Mouse (Mus musculus): ENCODE results near the gene B830017H08Rik. TPM values are rescaled to one million over a fixed set of nuclear protein-coding genes. Genes with fewer than 3 reads are reported as not detected.
A peak's percentile ranks its signal among the peaks of the same experiment; 100 is the strongest.

Gene B830017H08Rik
- polyA plus RNA-seq, 1 experiment from 2014 or later, result not detected

DNA sequence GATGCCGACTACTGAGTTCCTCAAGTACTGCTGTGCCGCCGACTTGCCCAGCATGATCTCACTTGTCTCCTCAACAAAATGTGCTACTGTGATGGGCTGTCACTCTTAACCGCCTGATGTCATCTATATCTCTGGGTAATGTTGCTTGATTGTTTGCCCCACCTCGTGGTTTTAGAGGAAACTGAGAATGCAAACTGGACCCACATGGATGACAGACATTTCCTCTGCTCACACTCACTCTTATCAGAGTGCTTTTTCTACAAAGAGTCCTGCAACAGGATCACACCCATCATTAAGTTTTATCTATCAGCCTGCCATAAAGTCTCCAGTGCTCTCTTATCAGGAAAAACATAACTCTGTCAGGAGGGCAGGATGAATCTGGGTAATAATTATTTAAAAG, 38.3 kb downstream of the B830017H08Rik start:
- no peaks in the 10 kb centered on the region for H3K4me1 ChIP-seq (ENCODE audit: control insufficient read depth, insufficient read depth, low read length)
- 77% methylated on average over 5 of the region's 5 CpGs for WGBS
- ATAC-seq (ENCODE audit: insufficient number of reproducible peaks, insufficient read depth, low FRiP score, low read depth), result no peak
- peaks cover 32% of the 10 kb centered on the region for H3K36me3 ChIP-seq (ENCODE audit: control insufficient read depth, insufficient read depth, low read length)
- no peak overlapping the region for H3K4me2 ChIP-seq (replicated peaks; ENCODE audit: low read depth, low read length)
- no peak overlapping the region for H3K27ac ChIP-seq (ENCODE audit: low read length)
- no peak overlapping the region for H3K9ac ChIP-seq (replicated peaks; ENCODE audit: low read depth, low read length)
- H3K27me3 ChIP-seq (ENCODE audit: control insufficient read depth, insufficient read depth, low read length), result no peaks in the 10 kb centered on the region
- H3K9me3 ChIP-seq (ENCODE audit: control insufficient read depth, low read depth, low read length), result no peaks in the 10 kb centered on the region
- H3K4me3 ChIP-seq (ENCODE audit: low read depth, low read length), result no peak overlapping the region

DNA sequence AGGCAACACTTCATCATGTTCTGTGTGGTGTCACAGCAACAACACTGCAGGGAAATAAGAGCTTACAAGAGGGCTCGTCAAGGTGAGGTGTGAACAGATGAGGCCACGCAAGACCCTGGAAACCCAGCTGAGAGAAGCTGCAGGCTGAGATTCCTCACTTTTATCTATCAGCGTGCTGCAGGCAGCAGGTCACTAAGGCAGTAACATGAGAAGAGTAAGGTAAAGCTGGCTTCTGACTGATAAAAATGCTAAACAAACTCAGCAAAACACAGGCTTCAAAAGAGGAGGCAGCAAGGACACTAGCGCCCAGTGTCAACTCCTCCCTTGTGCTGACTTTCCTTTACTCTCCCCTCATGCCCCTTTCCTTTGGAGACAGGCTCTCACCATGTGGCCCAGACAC, 40.1 kb downstream of the B830017H08Rik start:
- Histone ChIP-seq H3K4me3 (ENCODE audit: low read depth, low read length) (no peak overlapping the region), H3K36me3 (ENCODE audit: control insufficient read depth, insufficient read depth, low read length) (peaks cover 32% of the 10 kb centered on the region), H3K4me2 (replicated peaks; ENCODE audit: low read depth, low read length) (no peak overlapping the region), H3K27ac (ENCODE audit: low read length) (no peak overlapping the region), H3K9ac (replicated peaks; ENCODE audit: low read depth, low read length) (no peak overlapping the region), H3K27me3 (ENCODE audit: control insufficient read depth, insufficient read depth, low read length) (no peaks in the 10 kb centered on the region), H3K9me3 (ENCODE audit: control insufficient read depth, low read depth, low read length) (no peaks in the 10 kb centered on the region), H3K4me1 (ENCODE audit: control insufficient read depth, insufficient read depth, low read length) (no peaks in the 10 kb centered on the region)
- 40% methylated on average over 4 of the region's 4 CpGs for WGBS
- no peak for ATAC-seq (ENCODE audit: insufficient number of reproducible peaks, insufficient read depth, low FRiP score, low read depth)

DNA sequence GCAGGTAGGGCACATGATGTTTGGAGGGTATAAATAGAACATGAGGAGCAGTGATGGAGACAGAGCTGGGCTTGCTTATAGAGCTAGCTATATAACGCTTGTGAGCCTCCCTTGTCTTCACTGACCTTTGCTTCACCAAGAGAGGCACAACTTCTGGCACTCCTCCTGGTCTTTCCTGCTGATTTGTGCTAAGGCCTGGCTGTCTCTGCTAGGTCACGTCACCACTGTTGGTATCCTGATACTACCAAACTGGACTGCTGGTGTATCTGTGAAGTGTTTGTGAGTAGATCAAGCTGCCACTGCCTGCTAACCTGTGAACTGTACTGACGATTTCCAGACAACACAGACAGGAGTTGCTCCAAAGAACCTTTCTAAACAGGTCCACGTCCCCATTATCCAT, 42.3 kb downstream of the B830017H08Rik start:
- Histone ChIP-seq H3K4me2 (replicated peaks; ENCODE audit: low read depth, low read length) (no peak overlapping the region), H3K4me1 (ENCODE audit: control insufficient read depth, insufficient read depth, low read length) (no peaks in the 10 kb centered on the region), H3K9me3 (ENCODE audit: control insufficient read depth, low read depth, low read length) (no peaks in the 10 kb centered on the region), H3K27ac (ENCODE audit: low read length) (no peak overlapping the region), H3K9ac (replicated peaks; ENCODE audit: low read depth, low read length) (no peak overlapping the region), H3K4me3 (ENCODE audit: low read depth, low read length) (no peak overlapping the region), H3K36me3 (ENCODE audit: control insufficient read depth, insufficient read depth, low read length) (peaks cover 23% of the 10 kb centered on the region), H3K27me3 (ENCODE audit: control insufficient read depth, insufficient read depth, low read length) (no peaks in the 10 kb centered on the region)
- WGBS, result 81% methylated on average over 4 of the region's 4 CpGs
- no peak for ATAC-seq (ENCODE audit: insufficient number of reproducible peaks, insufficient read depth, low FRiP score, low read depth)

DNA sequence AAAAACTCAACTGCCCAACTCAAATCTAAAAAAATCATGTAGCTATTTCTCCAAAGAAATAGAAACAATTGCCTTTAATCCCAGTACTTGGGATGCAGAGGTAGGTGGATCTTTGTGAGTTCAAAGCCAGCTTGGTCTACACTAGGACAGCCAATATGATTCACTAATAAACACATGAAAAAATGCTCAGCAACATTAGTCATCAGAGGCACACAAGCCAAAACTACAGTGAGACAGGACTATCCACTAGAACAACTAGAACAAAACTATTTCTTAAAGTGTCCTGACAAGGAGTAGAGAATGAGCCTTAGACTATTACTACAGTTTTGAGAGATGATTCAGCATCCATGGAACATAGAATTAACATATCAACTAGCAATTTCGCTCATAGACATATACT, 43.2 kb downstream of the B830017H08Rik start:
- Histone ChIP-seq H3K4me1 (ENCODE audit: control insufficient read depth, insufficient read depth, low read length) (no peaks in the 10 kb centered on the region), H3K27ac (ENCODE audit: low read length) (no peak overlapping the region), H3K9ac (replicated peaks; ENCODE audit: low read depth, low read length) (no peak overlapping the region), H3K36me3 (ENCODE audit: control insufficient read depth, insufficient read depth, low read length) (peaks cover 15% of the 10 kb centered on the region), H3K27me3 (ENCODE audit: control insufficient read depth, insufficient read depth, low read length) (no peaks in the 10 kb centered on the region), H3K4me2 (replicated peaks; ENCODE audit: low read depth, low read length) (no peak overlapping the region), H3K9me3 (ENCODE audit: control insufficient read depth, low read depth, low read length) (no peaks in the 10 kb centered on the region), H3K4me3 (ENCODE audit: low read depth, low read length) (no peak overlapping the region)
- WGBS, result 97% methylated on average over 1 of the region's 1 CpGs
- ATAC-seq (ENCODE audit: insufficient number of reproducible peaks, insufficient read depth, low FRiP score, low read depth), result no peak

DNA sequence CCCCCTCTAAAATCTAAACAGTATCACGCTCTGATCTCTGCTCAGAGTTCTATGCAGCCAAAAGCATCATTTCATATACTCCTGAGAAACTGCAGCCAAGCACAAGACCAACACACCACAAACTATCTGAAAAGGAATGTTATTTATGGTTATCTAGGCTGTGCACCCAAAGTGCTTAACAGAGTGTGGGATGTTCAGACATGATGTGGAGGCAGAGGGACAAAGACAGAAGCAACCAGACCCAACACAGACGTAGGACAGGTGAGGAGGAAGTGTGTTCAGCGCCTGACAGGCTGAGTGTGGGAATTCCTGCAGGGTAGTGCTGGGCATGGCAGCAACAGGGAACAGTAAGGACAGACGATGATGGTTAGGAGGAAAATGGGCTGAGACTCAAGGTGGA, 46.6 kb downstream of the B830017H08Rik start:
- Histone ChIP-seq H3K4me2 (replicated peaks; ENCODE audit: low read depth, low read length) (no peak overlapping the region), H3K9me3 (ENCODE audit: control insufficient read depth, low read depth, low read length) (no peaks in the 10 kb centered on the region), H3K36me3 (ENCODE audit: control insufficient read depth, insufficient read depth, low read length) (no peaks in the 10 kb centered on the region; the same call in 1 of the 2 replicates), H3K4me3 (ENCODE audit: low read depth, low read length) (no peak overlapping the region), H3K4me1 (ENCODE audit: control insufficient read depth, insufficient read depth, low read length) (no peaks in the 10 kb centered on the region), H3K27me3 (ENCODE audit: control insufficient read depth, insufficient read depth, low read length) (no peaks in the 10 kb centered on the region), H3K9ac (replicated peaks; ENCODE audit: low read depth, low read length) (no peak overlapping the region), H3K27ac (ENCODE audit: low read length) (no peak overlapping the region)
- WGBS, result 81% methylated on average over 4 of the region's 4 CpGs
- ATAC-seq (ENCODE audit: insufficient number of reproducible peaks, insufficient read depth, low FRiP score, low read depth), result no peak

DNA sequence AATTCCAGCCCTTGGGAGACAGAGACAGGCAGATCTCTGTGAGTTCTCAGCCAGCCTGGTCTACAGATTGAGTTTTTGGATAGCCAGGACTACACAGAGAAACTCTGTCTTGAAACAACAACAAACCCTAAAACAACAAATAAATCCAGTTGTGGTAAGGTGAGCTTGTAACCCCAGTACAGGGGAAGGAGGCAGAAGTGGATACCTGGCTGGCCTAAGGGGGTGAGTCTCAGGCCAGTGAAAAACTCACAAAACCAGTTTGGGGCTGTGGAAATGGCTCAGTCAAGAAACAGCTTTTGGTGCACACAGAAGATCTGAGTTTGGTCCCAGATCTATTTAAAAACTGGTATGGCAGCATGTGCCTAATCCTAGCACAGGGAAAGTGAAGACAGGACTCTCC, 49.3 kb downstream of the B830017H08Rik start:
- no peaks in the 10 kb centered on the region for H3K4me1 ChIP-seq (ENCODE audit: control insufficient read depth, insufficient read depth, low read length)
- H3K9me3 ChIP-seq (ENCODE audit: control insufficient read depth, low read depth, low read length), result no peaks in the 10 kb centered on the region
- H3K4me2 ChIP-seq (replicated peaks; ENCODE audit: low read depth, low read length), result no peak overlapping the region
- H3K4me3 ChIP-seq (ENCODE audit: low read depth, low read length), result no peak overlapping the region
- no peak for ATAC-seq (ENCODE audit: insufficient number of reproducible peaks, insufficient read depth, low FRiP score, low read depth)
- H3K36me3 ChIP-seq (ENCODE audit: control insufficient read depth, insufficient read depth, low read length), result no peaks in the 10 kb centered on the region; the same call in 1 of the 2 replicates
- H3K27me3 ChIP-seq (ENCODE audit: control insufficient read depth, insufficient read depth, low read length), result no peaks in the 10 kb centered on the region
- H3K27ac ChIP-seq (ENCODE audit: low read length), result 0 out of 2 replicates have a peak overlapping the region, but pooled peaks have one; percentile 23
- no peak overlapping the region for H3K9ac ChIP-seq (replicated peaks; ENCODE audit: low read depth, low read length)

DNA sequence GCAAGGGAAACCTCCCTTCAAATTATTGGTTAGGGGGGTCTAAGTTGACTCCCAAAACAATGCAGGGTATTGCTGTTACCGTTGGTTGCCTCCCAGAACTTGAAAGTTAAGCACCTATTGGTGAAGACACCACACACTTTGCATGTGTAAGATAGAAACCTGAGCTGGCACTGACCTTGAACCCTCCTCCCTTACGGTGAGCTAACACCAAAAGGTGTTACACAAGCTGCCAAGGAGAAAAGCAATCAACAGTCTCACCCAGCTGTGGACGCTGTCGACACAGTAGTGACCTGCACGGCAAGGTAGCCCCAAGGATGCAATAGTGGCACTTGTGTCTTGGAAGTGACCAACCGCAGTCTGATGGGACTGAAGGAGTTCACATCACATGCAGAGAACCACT, 51.2 kb downstream of the B830017H08Rik start:
- no peak for ATAC-seq (ENCODE audit: insufficient number of reproducible peaks, insufficient read depth, low FRiP score, low read depth)
- H3K4me3 ChIP-seq (ENCODE audit: low read depth, low read length), result no peak overlapping the region
- H3K27me3 ChIP-seq (ENCODE audit: control insufficient read depth, insufficient read depth, low read length), result no peaks in the 10 kb centered on the region
- WGBS, result 68% methylated on average over 6 of the region's 6 CpGs
- no peak overlapping the region for H3K4me2 ChIP-seq (replicated peaks; ENCODE audit: low read depth, low read length)
- no peaks in the 10 kb centered on the region for H3K9me3 ChIP-seq (ENCODE audit: control insufficient read depth, low read depth, low read length)
- no peak overlapping the region for H3K27ac ChIP-seq (ENCODE audit: low read length)
- no peaks in the 10 kb centered on the region; the same call in 1 of the 2 replicates for H3K36me3 ChIP-seq (ENCODE audit: control insufficient read depth, insufficient read depth, low read length)
- H3K4me1 ChIP-seq (ENCODE audit: control insufficient read depth, insufficient read depth, low read length), result no peaks in the 10 kb centered on the region
- H3K9ac ChIP-seq (replicated peaks; ENCODE audit: low read depth, low read length), result no peak overlapping the region

Other genes with a start within 250 kb of the B830017H08Rik start
- 13.0 and 15.2 TPM in 2 replicates for gene Slc7a4, start 249.9 kb upstream of the B830017H08Rik start, polyA plus RNA-seq (2014; fragmentation: Nextera tagmentation; extraction: Ambion mirVana)
- gene Smpd4, start 213.8 kb upstream of the B830017H08Rik start, polyA plus RNA-seq (2014; fragmentation: Nextera tagmentation; extraction: Ambion mirVana), result 38.7 and 42.6 TPM in 2 replicates
- 5.6 and 5.9 TPM in 2 replicates for gene Ccdc74a, start 186.7 kb upstream of the B830017H08Rik start, polyA plus RNA-seq (2014; fragmentation: Nextera tagmentation; extraction: Ambion mirVana)
- gene Med15, start 100.2 kb upstream of the B830017H08Rik start, polyA plus RNA-seq (2014; fragmentation: Nextera tagmentation; extraction: Ambion mirVana), result 45.8 and 47.5 TPM in 2 replicates
- 69.8 and 76.6 TPM in 2 replicates for gene Klhl22, start 73.5 kb upstream of the B830017H08Rik start, polyA plus RNA-seq (2014; fragmentation: Nextera tagmentation; extraction: Ambion mirVana)
- gene Scarf2, start 35.8 kb upstream of the B830017H08Rik start, polyA plus RNA-seq (2014; fragmentation: Nextera tagmentation; extraction: Ambion mirVana), result 17.8 and 23.3 TPM in 2 replicates
- 2.4 and 3.4 TPM in 2 replicates for gene Car15, start 5.2 kb downstream of the B830017H08Rik start, polyA plus RNA-seq (2014; fragmentation: Nextera tagmentation; extraction: Ambion mirVana)
- gene Gm20518, start 58.5 kb downstream of the B830017H08Rik start, polyA plus RNA-seq (2014; fragmentation: Nextera tagmentation; extraction: Ambion mirVana), result 0.13 and 0.41 TPM in 2 replicates
- gene Tssk1, start 61.1 kb downstream of the B830017H08Rik start, polyA plus RNA-seq (2014; fragmentation: Nextera tagmentation; extraction: Ambion mirVana), result 0.08 and 0.09 TPM in 2 replicates
- gene Dgcr2, start 65.4 kb downstream of the B830017H08Rik start, polyA plus RNA-seq (2014; fragmentation: Nextera tagmentation; extraction: Ambion mirVana), result 92.8 and 93.9 TPM in 2 replicates
- not detected in 2 replicates for gene Tssk2, start 65.5 kb downstream of the B830017H08Rik start, polyA plus RNA-seq (2014; fragmentation: Nextera tagmentation; extraction: Ambion mirVana)
- 36.0 and 38.1 TPM in 2 replicates for gene Ess2, start 78.2 kb downstream of the B830017H08Rik start, polyA plus RNA-seq (2014; fragmentation: Nextera tagmentation; extraction: Ambion mirVana)
- not detected in 2 replicates for gene Gsc2, start 81.9 kb downstream of the B830017H08Rik start, polyA plus RNA-seq (2014; fragmentation: Nextera tagmentation; extraction: Ambion mirVana)
- 93.4 and 96.2 TPM in 2 replicates for gene Slc25a1, start 95.1 kb downstream of the B830017H08Rik start, polyA plus RNA-seq (2014; fragmentation: Nextera tagmentation; extraction: Ambion mirVana)
- gene Vpreb2, start 147.3 kb downstream of the B830017H08Rik start, polyA plus RNA-seq (2014; fragmentation: Nextera tagmentation; extraction: Ambion mirVana), result not detected in 2 replicates
- gene Dgcr6, start 219.7 kb downstream of the B830017H08Rik start, polyA plus RNA-seq (2014; fragmentation: Nextera tagmentation; extraction: Ambion mirVana), result 81.1 and 94.1 TPM in 2 replicates